Mouse (Mus musculus): ENCODE data around the gene Otor.

DNA sequence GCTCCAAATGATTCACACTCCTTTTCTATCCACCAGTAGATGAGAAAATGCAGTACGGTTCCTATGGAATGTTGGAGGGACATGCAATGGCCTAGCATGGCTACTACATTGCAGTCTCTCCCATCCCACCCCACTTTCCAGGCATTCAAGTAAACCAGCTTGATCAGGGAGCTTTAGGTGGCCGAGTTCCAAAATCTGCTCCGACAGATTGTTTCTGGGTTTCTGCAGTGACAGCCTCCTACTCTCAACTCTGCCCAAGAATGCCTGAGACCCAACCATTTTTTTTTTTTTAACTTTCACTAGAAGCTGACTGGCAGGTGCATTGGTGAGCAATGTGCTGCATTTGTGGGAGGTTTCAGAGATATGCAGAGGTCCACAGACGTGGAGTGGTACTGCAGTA lies 36.4 kb downstream of the Otor start:
- TF ChIP-seq CTCF (IDR thresholded peaks at IDR 0.05; ENCODE audit: extremely low read depth, insufficient read length, insufficient replicate concordance, low read depth, low read length) (no peak), POLR2A (IDR thresholded peaks at IDR 0.05; ENCODE audit: low read depth, low read length) (no peak)

Data from small intestine, adult 2 months (tissue).